ENCODE assay signal across 10 mouse cellular contexts in genomic region chr7:46103075-46103591, GRCm38 (mm10). TPM values are rescaled to one million over a fixed set of nuclear protein-coding genes. Genes with fewer than 3 reads are reported as not detected.
DNase-seq lines count a peak whose midpoint lies in the region; ATAC-seq lines count a peak whose summit lies in the region.
"Had no signal": no experiment of that assay in that cellular context is flagged by ENCODE, and none has a peak within 500 bp of the region (broad histone marks: within the 10 kb centered on the region; RNA-seq: fewer than 3 reads in every experiment).

No protein-coding gene starts in this region.

- H3K4me1 ChIP-seq in midbrain, embryonic 13.5 days (replicated peaks): peaks cover 19% of the 10 kb centered on the region
- no peaks in the 10 kb centered on the region for H3K4me1 ChIP-seq in midbrain, embryonic 11.5 days (ENCODE audit: control insufficient read depth, insufficient read depth, low read length)
- peaks cover 52% of the 10 kb centered on the region for H3K4me1 ChIP-seq in forebrain, embryonic 16.5 days (replicated peaks; ENCODE audit: control insufficient read depth, insufficient read depth, low read length)

- H3K4me3 ChIP-seq in midbrain, embryonic 13.5 days (replicated peaks): no peak overlapping the region
- H3K4me3 ChIP-seq in midbrain, embryonic 11.5 days (ENCODE audit: low read depth, low read length): no peak overlapping the region
- no peak overlapping the region for H3K4me3 ChIP-seq in forebrain, embryonic 16.5 days (replicated peaks; ENCODE audit: low read length)
- H3K4me3 ChIP-seq: lung, embryonic 15.5 days; myocyte had no signal

- DNase-seq in midbrain, embryonic 11.5 days (ENCODE audit: low spot score, missing footprints): no peak
- DNase-seq in layer of hippocampus, postnatal 36 days: peak; percentile 62 to 64
- DNase-seq in right cerebral cortex, postnatal 36 days (ENCODE audit: low spot score in 2 of 2): peak; percentile 55 to 72
- DNase-seq in MN1 (ENCODE audit: low spot score): no peak
- no peak for DNase-seq in embryo, embryonic 9.5 days (ENCODE audit: extremely low spot score)
- no peak for DNase-seq in urinary bladder, postnatal 25 days (ENCODE audit: low spot score)

- H3K9ac ChIP-seq in midbrain, embryonic 13.5 days (replicated peaks): no peak overlapping the region
- H3K9ac ChIP-seq in midbrain, embryonic 11.5 days (ENCODE audit: low read length): no peak overlapping the region
- H3K9ac ChIP-seq in forebrain, embryonic 16.5 days (replicated peaks; ENCODE audit: low read depth, low read length): no peak overlapping the region
- H3K9ac ChIP-seq: lung, embryonic 15.5 days had no signal

- no peak overlapping the region for H3K4me2 ChIP-seq in midbrain, embryonic 13.5 days (replicated peaks)
- H3K4me2 ChIP-seq in midbrain, embryonic 11.5 days: no peak overlapping the region
- peak overlapping the region; percentile 16 for H3K4me2 ChIP-seq in forebrain, embryonic 16.5 days (ENCODE audit: low read length)
- H3K4me2 ChIP-seq: lung, embryonic 15.5 days had no signal

- peaks cover 18% of the 10 kb centered on the region for H3K27me3 ChIP-seq in midbrain, embryonic 13.5 days
- H3K27me3 ChIP-seq in midbrain, embryonic 11.5 days (ENCODE audit: control insufficient read depth, insufficient read depth, low read length): peaks cover 11% of the 10 kb centered on the region
- no peaks in the 10 kb centered on the region for H3K27me3 ChIP-seq in forebrain, embryonic 16.5 days (replicated peaks; ENCODE audit: control insufficient read depth, insufficient read depth, low read length)

- no peaks in the 10 kb centered on the region for H3K36me3 ChIP-seq in midbrain, embryonic 13.5 days
- H3K36me3 ChIP-seq in midbrain, embryonic 11.5 days (ENCODE audit: control insufficient read depth, insufficient read depth, low read length): no peaks in the 10 kb centered on the region
- no peaks in the 10 kb centered on the region for H3K36me3 ChIP-seq in forebrain, embryonic 16.5 days (ENCODE audit: control insufficient read depth, insufficient read depth)
- H3K36me3 ChIP-seq: lung, embryonic 15.5 days had no signal

- H3K9me3 ChIP-seq in midbrain, embryonic 13.5 days: no peaks in the 10 kb centered on the region
- H3K9me3 ChIP-seq in midbrain, embryonic 11.5 days (ENCODE audit: control insufficient read depth, low read length): no peaks in the 10 kb centered on the region
- H3K9me3 ChIP-seq in forebrain, embryonic 16.5 days (ENCODE audit: control insufficient read depth, low read length): no peaks in the 10 kb centered on the region
- H3K9me3 ChIP-seq: lung, embryonic 15.5 days had no signal

- no peak for ATAC-seq in midbrain, embryonic 13.5 days
- ATAC-seq in midbrain, embryonic 11.5 days (ENCODE audit: low FRiP score): no peak
- ATAC-seq in forebrain, embryonic 16.5 days: peak; percentile 76

- 0 out of 2 replicates have a peak overlapping the region, but pooled peaks have one; percentile 41 for H3K27ac ChIP-seq in midbrain, embryonic 13.5 days
- H3K27ac ChIP-seq in midbrain, embryonic 11.5 days (ENCODE audit: low read depth, low read length): no peak overlapping the region
- peak overlapping the region; percentile 95 for H3K27ac ChIP-seq in forebrain, embryonic 16.5 days (ENCODE audit: low read length)
- H3K27ac ChIP-seq: lung, embryonic 15.5 days had no signal

- WGBS in midbrain, embryonic 13.5 days: 71% methylated on average over 8 of the region's 8 CpGs
- 84% methylated on average over 8 of the region's 8 CpGs for WGBS in midbrain, embryonic 11.5 days
- 23% methylated on average over 8 of the region's 8 CpGs for WGBS in forebrain, embryonic 16.5 days

RNA-seq across cellular contexts. Expression of gene Kcnj11, which starts 2.6 kb away (rescaled TPM):
- 1.1 and 1.5 TPM in 2 replicates for polyA plus RNA-seq in midbrain, embryonic 13.5 days (2015; fragmentation: Nextera tagmentation; extraction: Ambion mirVana)
- polyA plus RNA-seq in midbrain, embryonic 11.5 days (2014; fragmentation: Nextera tagmentation; extraction: Ambion mirVana): 0.07 and 0.49 TPM in 2 replicates
- polyA plus RNA-seq in forebrain, embryonic 16.5 days (2015; fragmentation: Nextera tagmentation; extraction: Ambion mirVana): 5.7 and 6.0 TPM in 2 replicates
- total RNA-seq in layer of hippocampus, postnatal 36 days (2021): 10 to 100 TPM; 35.3 to 36.9 TPM

Comparison
In these comparisons a context has a peak if more than half of its experiments do, and no peak if none do; other contexts are left out.
1. DNase-seq: peak in layer of hippocampus, postnatal 36 days (2 of 2) and right cerebral cortex, postnatal 36 days (2 of 2); none in midbrain, embryonic 11.5 days (single experiment), MN1 (single experiment), embryo, embryonic 9.5 days (single experiment) and urinary bladder, postnatal 25 days (single experiment).